Mouse (Mus musculus) stomach, embryonic 14.5 days (tissue): ENCODE measurements at regions not wholly inside any gene's neighbourhood (a gene's known extent, or its start where the extent isn't known, plus 50 kb on each side); places are given as distances from the start of the nearest gene placed in this dataset.
A peak's percentile ranks its signal among the peaks of the same experiment; 100 is the strongest.

Source experiments
- ATAC-seq: fragments of 200-750 bp; cut with Nextera tagmentation; 2 replicates; pipeline ENCODE4 v1.8.0; 2017; ENCODE audit warnings: low read depth, moderate TSS enrichment; ENCODE audit not compliant: insufficient number of reproducible peaks, insufficient read depth, low FRiP score
- H3K27ac ChIP-seq: fragments of 300-500 bp; sonication (generic); 2 replicates; pipeline ENCODE4 v1.5.1; 2014; ENCODE audit warnings: mild to moderate bottlenecking, low read length, moderate library complexity, mixed read lengths
- H3K27me3 ChIP-seq: fragments of 300-500 bp; sonication (generic); 2 replicates; pipeline ENCODE4 v1.6.1; 2014; ENCODE audit warnings: low read length, control low read depth, mixed read lengths; ENCODE audit not compliant: control insufficient read depth, insufficient read depth
- H3K36me3 ChIP-seq: fragments of 300-500 bp; sonication (generic); 2 replicates; pipeline ENCODE4 v1.6.1; 2014; ENCODE audit warnings: mild to moderate bottlenecking, control low read depth, low read length, moderate library complexity, mixed read lengths; ENCODE audit not compliant: control insufficient read depth, insufficient read depth
- H3K4me1 ChIP-seq: fragments of 300-500 bp; sonication (generic); 2 replicates; pipeline ENCODE4 v1.6.1; 2014; ENCODE audit warnings: low read length, control low read depth, mixed read lengths; ENCODE audit not compliant: control insufficient read depth, insufficient read depth
- H3K4me2 ChIP-seq: fragments of 300-500 bp; sonication (generic); replicated peaks from 2 replicates; pipeline ENCODE4 v1.6.1; 2014; ENCODE audit warnings: low read depth, low read length, control low read depth
- H3K4me3 ChIP-seq: fragments of 300-500 bp; sonication (generic); 2 replicates; pipeline ENCODE4 v1.5.1; 2014; ENCODE audit warnings: low read depth, low read length, control low read depth
- H3K9ac ChIP-seq: fragments of 300-500 bp; sonication (generic); replicated peaks from 2 replicates; pipeline ENCODE4 v1.6.1; 2014; ENCODE audit warnings: low read depth, mild to moderate bottlenecking, control low read depth, low read length, moderate library complexity, mixed read lengths
- H3K9me3 ChIP-seq: fragments of 300-500 bp; sonication (generic); 2 replicates; pipeline ENCODE4 v1.6.1; 2016; ENCODE audit warnings: low read depth, low read length, control low read depth; ENCODE audit not compliant: control insufficient read depth
- WGBS: fragments of 180-500 bp; shearing (Covaris S2); extraction: QIAGEN DNeasy Blood & Tissue Kit; methylation state at CpG from one replicate; pipeline ENCODE4 v1.1.7; 2014; 5-methylcytosine and 5-hydroxymethylcytosine counted together

GRCm38 (mm10) chr5:43391412-43392029 lies 123.8 kb upstream of the C1qtnf7 start:
- no peaks in the 10 kb centered on the region for H3K4me1 ChIP-seq
- ATAC-seq: peak; percentile 86
- no peaks in the 10 kb centered on the region for H3K36me3 ChIP-seq
- H3K27me3 ChIP-seq: no peaks in the 10 kb centered on the region
- H3K4me3 ChIP-seq: no peak overlapping the region
- WGBS: 20% methylated on average over 3 of the region's 3 CpGs
- H3K9ac ChIP-seq: no peak overlapping the region
- H3K9me3 ChIP-seq: no peaks in the 10 kb centered on the region
- H3K27ac ChIP-seq: no peak overlapping the region
- H3K4me2 ChIP-seq: no peak overlapping the region

GRCm38 (mm10) chr5:43392908-43393545 lies 122.3 kb upstream of the C1qtnf7 start:
- no peak for ATAC-seq
- no peak overlapping the region for H3K4me3 ChIP-seq
- no peak overlapping the region for H3K27ac ChIP-seq
- H3K4me1 ChIP-seq: no peaks in the 10 kb centered on the region
- H3K9ac ChIP-seq: no peak overlapping the region
- no peak overlapping the region for H3K4me2 ChIP-seq
- H3K9me3 ChIP-seq: no peaks in the 10 kb centered on the region
- H3K27me3 ChIP-seq: no peaks in the 10 kb centered on the region
- WGBS: 80% methylated on average over 8 of the region's 8 CpGs
- no peaks in the 10 kb centered on the region for H3K36me3 ChIP-seq

GRCm38 (mm10) chr5:43417259-43417658 lies 98.1 kb upstream of the C1qtnf7 start:
- 95% methylated on average over 2 of the region's 2 CpGs for WGBS
- H3K4me1 ChIP-seq: no peaks in the 10 kb centered on the region
- H3K4me2 ChIP-seq: no peak overlapping the region
- H3K9me3 ChIP-seq: no peaks in the 10 kb centered on the region
- no peak overlapping the region for H3K4me3 ChIP-seq
- H3K36me3 ChIP-seq: no peaks in the 10 kb centered on the region
- no peak overlapping the region for H3K27ac ChIP-seq
- no peak for ATAC-seq
- no peak overlapping the region for H3K9ac ChIP-seq
- H3K27me3 ChIP-seq: no peaks in the 10 kb centered on the region

- peak; percentile 67; the same call in 1 of the 2 replicates for ATAC-seq
- no peaks in the 10 kb centered on the region for H3K36me3 ChIP-seq
- no peak overlapping the region for H3K4me2 ChIP-seq
- H3K9me3 ChIP-seq: no peaks in the 10 kb centered on the region
- H3K27me3 ChIP-seq: no peaks in the 10 kb centered on the region
- no peak overlapping the region for H3K4me3 ChIP-seq
- WGBS: 66% methylated on average over 9 of the region's 9 CpGs
- H3K27ac ChIP-seq: no peak overlapping the region
- H3K4me1 ChIP-seq: no peaks in the 10 kb centered on the region
- no peak overlapping the region for H3K9ac ChIP-seq
These were observed 92.3 kb upstream of the C1qtnf7 start for GRCm38 (mm10) chr5:43422815-43423687.

DNA sequence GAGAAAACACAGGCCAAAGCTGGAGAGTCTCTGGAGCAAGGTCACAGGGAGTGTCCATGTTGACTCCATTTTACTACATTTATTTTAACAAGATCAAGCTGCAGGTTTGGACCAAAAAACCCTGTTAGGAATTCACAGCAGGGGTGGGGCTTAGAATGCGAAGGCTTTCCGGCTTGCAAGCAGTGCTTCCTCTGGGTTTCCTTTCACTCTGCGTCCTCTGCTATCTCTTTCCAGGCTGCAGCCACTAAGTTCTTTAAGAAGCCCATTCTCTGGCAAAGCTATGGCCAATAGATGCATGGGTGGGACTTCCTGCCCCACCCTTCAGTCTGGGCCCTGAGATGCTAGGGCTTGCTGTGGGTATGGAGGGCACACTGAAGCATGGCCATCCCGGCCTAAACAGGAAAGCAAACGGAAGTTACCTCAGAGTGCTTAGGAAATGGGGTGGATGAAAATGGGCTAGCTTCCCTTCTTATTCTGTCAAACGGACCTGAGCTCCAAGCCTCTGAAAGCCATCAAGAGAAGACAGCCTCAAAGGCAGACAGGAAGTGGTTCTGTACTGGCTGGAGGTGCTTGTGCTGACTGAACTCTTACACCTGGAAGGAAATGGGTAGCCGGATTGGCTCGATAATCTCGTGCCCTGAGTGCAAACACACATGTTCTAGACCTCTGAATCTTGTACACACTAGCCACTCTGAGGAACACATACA lies 90.6 kb upstream of the C1qtnf7 start:
- Histone ChIP-seq H3K4me1 (no peaks in the 10 kb centered on the region), H3K4me2 (no peak overlapping the region), H3K9me3 (no peaks in the 10 kb centered on the region), H3K27me3 (no peaks in the 10 kb centered on the region), H3K27ac (no peak overlapping the region), H3K9ac (no peak overlapping the region), H3K4me3 (no peak overlapping the region), H3K36me3 (no peaks in the 10 kb centered on the region)
- 83% methylated on average over 9 of the region's 9 CpGs for WGBS
- no peak for ATAC-seq

GRCm38 (mm10) chr5:43433337-43433736 lies 82.0 kb upstream of the C1qtnf7 start:
- H3K9ac ChIP-seq: no peak overlapping the region
- ATAC-seq: no peak
- no peak overlapping the region for H3K4me3 ChIP-seq
- no peaks in the 10 kb centered on the region for H3K27me3 ChIP-seq
- H3K4me1 ChIP-seq: 0 out of 2 replicates have a peak, but pooled peaks cover 3% of the 10 kb centered on the region
- no peaks in the 10 kb centered on the region for H3K9me3 ChIP-seq
- no peak overlapping the region for H3K4me2 ChIP-seq
- 72% methylated on average over 2 of the region's 2 CpGs for WGBS
- H3K36me3 ChIP-seq: no peaks in the 10 kb centered on the region
- no peak overlapping the region for H3K27ac ChIP-seq

GRCm38 (mm10) chr5:43439191-43439590 lies 76.1 kb upstream of the C1qtnf7 start:
- no peak overlapping the region for H3K27ac ChIP-seq
- no peak overlapping the region for H3K9ac ChIP-seq
- no peaks in the 10 kb centered on the region for H3K9me3 ChIP-seq
- no peaks in the 10 kb centered on the region for H3K27me3 ChIP-seq
- no peak overlapping the region for H3K4me2 ChIP-seq
- no peak for ATAC-seq
- WGBS: 73% methylated on average over 2 of the region's 2 CpGs
- no peaks in the 10 kb centered on the region for H3K4me1 ChIP-seq
- H3K4me3 ChIP-seq: no peak overlapping the region
- no peaks in the 10 kb centered on the region for H3K36me3 ChIP-seq

DNA sequence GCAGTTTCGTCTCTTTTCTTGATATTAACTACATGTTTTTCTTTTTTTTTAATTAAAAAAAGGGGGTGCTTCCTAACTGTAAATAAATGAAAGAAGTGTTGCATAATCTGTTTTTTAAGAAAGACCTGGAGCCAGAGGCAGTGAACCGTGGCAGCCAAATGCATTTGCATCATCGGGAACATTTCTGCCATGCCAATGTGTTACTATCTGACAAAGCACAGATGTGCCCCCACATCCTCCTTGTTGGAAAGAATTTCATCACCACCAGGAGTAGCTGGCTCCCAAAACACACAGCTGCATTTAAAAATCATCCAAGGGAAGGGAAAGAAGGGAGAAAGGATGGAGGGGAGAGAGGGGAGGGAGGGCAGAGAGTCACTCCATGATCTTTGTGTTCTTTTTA lies 74.0 kb upstream of the C1qtnf7 start:
- no peak for ATAC-seq
- no peak overlapping the region for H3K4me3 ChIP-seq
- 58% methylated on average over 3 of the region's 3 CpGs for WGBS

More for the DNA sequence above, 74.0 kb upstream of the C1qtnf7 start:
- H3K9ac ChIP-seq: no peak overlapping the region
- H3K36me3 ChIP-seq: no peaks in the 10 kb centered on the region
- no peaks in the 10 kb centered on the region for H3K27me3 ChIP-seq
- no peaks in the 10 kb centered on the region for H3K9me3 ChIP-seq
- H3K4me2 ChIP-seq: no peak overlapping the region
- H3K27ac ChIP-seq: no peak overlapping the region
- no peaks in the 10 kb centered on the region for H3K4me1 ChIP-seq
